Mouse (Mus musculus): ENCODE results near the gene Uox. TPM values are rescaled to one million over a fixed set of nuclear protein-coding genes. Genes with fewer than 3 reads are reported as not detected.

Gene Uox
- not detected for total RNA-seq (2021)

DNA sequence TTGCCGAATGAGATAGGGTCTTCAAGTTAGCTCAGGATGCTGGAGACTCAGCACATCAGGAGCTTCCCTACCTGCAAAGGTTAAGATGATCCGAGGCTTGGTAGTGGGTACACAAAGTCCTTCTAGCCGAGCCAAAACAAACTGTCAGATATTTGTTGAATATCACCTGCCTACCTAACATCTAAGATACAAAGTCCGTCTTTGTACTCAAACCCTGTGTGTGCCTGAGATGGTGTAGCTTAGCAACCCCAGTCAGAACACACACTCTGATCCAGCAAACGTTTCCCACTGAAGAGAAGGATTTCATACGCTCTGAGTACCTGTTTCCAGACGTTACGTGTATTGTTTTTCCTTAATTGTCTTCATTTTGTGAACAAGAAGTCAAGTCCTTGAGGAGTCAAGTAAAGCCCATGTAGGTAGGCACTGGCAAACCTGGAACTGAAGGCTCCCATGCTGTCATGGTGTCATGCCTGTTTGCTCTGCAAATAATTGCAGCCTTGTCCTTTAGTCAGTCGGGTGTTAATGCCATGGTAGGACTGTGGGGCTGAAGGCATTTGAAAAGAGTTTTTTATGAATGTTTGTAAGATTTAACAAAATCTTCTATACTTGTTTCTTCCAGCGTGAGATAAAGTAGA is at the start of gene Uox:
Uox (plus strand) TSS at position 279 of the 635 bp plus-strand sequence.
- no peak for DNase-seq
- intact Hi-C loops (cut with DNase I), result no loop called here

DNA sequence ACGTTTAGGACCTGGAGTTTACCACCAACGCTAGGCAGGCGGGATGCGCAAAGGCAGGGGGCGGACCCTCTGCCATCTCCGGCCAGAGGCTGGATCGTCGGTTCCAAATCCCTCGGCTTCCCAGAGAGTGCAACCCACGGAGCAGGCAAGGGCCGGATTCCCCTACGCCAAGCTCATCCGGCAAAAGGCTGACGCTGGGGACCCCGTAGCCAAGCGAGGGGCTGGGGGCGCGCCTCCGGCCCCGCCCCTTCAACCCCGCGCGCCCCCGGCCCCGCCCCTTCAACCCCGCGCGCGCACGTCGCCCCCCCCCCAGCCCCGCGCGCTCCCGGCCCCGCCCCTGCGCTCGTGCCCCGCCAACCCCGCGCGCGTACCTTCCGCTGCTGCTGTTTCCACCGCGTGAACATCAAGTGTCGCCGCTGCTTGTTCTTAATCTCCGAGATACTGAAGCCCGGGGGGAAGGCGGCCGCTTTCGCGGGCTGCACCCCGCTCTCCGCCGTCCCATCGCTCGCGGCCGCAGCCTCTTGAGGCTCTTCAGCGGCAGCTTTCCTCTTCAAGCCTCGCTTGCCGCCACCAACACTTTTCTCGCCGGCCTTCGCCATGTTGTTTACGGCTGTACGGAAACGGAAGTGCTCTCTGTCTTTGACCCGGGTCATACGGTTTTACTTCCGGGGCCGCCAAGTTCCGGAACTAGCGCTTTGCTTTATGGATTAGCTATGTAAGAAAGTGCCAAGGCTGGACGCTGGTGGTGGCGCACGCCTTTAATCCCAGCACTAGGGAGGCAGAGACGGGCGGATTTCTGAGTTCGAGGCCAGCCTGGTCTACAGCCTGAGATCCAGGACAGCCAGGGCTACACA is 49.2 kb upstream of the Uox start, which contains the start of gene Rpf1:
Rpf1 (minus strand) TSS at position 632 of the 854 bp plus-strand sequence.
- intact Hi-C loops (cut with DNase I), result loop anchor here (2.0 to 5.0 kb wide), 4 partner anchors 20 to 291 kb away; partner anchors contain the start of genes Prkacb and Ssx2ip
- DNase-seq, result peak; percentile 88 to 89

DNA sequence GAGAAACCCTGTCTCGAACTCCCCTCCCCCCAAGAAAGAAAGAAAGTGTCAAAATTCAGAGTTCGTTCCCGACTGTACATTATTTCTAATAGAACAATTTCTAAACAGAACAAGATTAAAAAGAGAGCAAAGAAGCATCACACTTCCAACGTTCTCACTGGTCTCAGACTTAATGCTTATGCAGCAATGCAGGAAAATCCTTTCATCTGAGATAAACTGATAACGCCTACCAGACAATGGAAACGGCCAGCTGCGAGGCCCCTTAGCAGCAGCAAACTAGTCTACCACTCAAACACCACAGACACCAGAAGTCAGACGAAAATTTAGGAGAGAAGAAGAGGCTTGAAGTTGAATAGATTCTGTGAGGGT is 48.6 kb upstream of the Uox start:
- intact Hi-C loops (cut with DNase I), result loop anchor here (2.0 to 5.0 kb wide), 4 partner anchors 21 to 291 kb away; partner anchors contain the start of genes Prkacb and Ssx2ip
- DNase-seq, result no peak

DNA sequence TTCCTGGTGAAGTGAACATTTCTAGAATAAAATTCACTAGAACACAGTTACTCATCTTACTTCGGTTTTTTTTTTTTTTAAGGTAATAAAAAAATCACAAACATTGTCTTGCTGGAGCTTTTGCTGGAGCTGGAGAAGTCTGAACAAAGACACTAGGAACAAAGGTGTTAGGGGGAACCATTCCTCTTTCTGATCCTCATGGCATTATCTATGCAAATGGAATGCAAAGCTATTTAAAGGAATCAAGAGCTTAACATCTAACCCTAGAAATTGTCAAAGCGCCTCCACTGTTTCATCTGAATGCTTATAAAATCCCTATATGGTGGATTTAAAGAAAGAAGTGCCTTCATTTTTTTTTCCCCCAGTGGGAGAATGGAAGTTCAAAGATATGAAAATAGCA is 41.9 kb upstream of the Uox start:
- no peak for DNase-seq
- intact Hi-C loops (cut with DNase I), result no loop called here

DNA sequence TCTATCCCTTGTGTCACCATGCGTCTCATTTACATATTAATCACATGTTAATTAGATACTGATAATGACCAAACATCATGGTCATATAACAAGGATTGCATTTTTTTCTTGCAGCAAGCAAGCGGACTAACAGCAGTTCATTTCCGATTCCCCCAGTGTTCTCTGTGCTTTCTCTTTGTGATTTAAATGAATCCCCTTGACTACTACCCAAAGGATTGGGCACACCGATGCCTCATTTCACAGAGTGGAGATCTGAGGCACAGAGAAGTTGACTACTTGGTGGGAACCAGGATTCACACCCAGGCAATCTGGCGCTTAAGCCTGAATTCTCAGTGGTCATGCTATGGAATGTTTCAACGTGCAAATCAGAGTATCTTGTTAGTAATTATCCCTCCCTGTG is 35.2 kb upstream of the Uox start:
- intact Hi-C loops (cut with DNase I), result no loop called here
- DNase-seq, result no peak

DNA sequence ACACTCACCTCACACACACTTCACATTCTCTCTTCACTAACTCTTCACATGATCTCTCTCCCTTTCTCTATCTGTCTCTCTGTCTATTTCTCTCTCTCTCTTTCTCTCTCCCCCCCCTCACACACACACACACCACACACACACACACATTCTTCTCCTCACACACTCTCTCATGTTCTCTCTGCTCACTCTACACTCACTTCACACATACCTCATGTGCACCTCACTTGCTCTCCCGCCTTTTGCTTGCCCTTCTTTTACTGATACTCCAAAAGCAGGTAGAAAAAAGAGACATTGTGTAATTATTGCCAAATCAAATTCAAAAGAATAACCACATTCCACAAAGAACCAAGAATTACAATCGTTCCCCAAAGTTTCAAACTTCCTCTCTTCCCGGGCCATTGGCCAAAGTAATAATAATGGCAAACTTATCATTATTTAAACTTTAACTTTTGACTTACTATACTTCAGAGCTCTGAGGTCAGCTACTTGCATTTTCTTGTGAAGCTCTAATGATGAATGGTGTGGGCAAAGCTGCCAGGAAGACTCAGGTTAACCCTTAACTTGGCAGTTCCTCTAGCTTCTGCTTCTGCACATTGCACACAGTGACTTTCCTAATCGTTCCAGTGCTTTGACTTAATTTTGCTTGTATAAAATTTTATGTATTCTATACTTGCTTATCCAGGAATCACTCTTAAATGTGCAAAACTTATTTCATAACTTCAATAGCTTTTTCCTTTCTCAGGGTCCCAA is 29.5 kb upstream of the Uox start:
- intact Hi-C loops (cut with DNase I), result no loop called here
- DNase-seq, result no peak

DNA sequence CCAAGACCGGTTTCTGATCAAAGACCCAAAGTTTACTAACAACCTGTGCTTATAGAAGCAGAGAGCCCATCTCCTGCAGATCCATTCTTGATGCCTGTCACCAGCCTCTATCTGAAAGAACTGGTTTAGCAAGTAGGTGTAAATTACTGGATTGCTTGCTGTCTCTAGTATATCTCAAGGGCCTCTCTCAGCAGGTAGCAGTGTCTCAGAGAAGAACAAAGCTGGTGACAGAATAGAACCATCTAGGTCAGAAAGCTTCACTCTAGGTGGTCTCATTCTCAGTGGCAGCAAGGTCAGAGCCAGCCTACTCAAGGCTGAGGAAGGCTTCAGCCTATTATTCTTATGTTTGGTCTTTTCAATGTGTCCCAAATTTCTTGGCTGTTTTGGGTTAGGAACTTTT is 26.6 kb upstream of the Uox start:
- intact Hi-C loops (cut with DNase I), result no loop called here
- DNase-seq, result no peak

DNA sequence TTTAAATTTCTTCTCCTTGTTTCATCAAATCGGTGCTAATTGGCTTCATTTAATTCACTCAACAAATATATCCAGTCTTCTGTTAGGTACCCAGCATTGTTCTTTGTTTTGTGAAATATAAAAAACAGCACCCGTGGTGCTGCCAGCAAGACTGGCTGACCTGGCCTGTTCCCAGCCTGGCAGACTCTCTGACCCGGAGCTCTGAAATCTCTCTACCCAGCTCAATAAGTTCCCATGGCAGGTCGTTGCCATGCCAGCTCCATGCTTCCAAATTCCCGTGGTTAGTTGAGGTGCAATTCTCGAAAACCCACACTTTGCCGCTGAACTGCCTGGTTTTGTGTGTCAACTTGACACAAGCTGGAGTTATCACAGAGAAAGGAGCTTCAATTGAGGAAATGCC is 15.4 kb upstream of the Uox start:
- intact Hi-C loops (cut with DNase I), result no loop called here
- DNase-seq, result no peak

DNA sequence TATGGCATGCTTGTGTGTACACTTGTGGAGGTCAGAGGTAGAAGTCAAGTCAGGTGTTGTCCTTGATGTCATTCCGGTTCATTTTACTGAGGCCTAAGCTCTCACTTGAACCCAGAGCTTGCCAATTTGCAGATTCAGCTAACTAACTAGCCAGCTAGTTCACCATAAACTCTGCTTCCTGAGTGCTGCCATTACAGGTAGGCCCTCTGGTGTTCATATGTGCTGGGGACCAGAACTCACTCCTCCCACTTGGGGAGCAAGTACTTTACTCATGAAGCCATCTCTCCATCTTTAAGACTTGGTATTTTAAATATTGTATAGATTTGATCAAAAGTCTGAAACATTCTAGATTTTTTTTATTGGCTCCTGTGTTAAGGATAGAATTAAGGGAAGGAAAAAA is 13.7 kb upstream of the Uox start:
- intact Hi-C loops (cut with DNase I), result no loop called here
- no peak for DNase-seq

DNA sequence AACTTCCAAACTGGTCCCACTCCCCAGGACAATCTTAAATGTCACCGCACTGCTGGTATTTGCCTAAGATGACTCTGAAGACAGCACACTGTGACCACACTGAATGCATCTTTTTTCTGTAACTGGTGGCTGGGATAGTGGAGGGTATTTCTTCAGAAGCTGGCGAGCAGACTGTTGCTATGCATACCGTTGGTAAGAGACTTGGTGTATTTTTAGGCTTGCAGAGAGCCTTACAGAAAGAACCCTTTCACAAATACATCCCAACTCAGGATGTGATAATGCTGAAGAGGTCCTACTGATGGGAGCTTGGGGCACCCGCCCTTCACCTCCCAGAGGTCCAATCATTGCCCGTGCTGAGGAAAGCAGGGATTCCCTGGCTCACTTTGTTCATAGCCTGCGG is 12.7 kb upstream of the Uox start:
- DNase-seq, result no peak
- intact Hi-C loops (cut with DNase I), result no loop called here

DNA sequence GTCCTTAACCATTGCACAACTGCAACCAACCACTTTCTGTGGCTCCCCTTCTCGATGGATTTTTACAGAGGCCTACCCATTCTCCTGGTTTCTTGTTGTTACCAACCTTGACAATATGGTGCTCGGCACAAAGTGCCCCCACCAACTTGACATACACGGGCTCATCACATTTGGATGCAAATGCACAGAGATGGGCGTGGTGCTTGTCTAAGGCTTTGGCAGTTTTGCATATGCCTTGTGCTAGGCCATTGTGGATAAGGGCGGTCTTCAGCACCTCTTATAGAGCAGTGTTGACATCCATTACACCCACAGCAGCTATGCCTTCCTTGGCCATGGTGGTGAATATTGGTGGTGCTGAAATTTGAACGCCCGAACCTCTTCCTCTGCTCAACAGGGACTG is 7.3 kb upstream of the Uox start:
- intact Hi-C loops (cut with DNase I), result loop anchor here (5.0 to 10.0 kb wide), 3 partner anchors 122 to 378 kb away; partner anchors contain the start of gene Samd13
- no peak for DNase-seq

DNA sequence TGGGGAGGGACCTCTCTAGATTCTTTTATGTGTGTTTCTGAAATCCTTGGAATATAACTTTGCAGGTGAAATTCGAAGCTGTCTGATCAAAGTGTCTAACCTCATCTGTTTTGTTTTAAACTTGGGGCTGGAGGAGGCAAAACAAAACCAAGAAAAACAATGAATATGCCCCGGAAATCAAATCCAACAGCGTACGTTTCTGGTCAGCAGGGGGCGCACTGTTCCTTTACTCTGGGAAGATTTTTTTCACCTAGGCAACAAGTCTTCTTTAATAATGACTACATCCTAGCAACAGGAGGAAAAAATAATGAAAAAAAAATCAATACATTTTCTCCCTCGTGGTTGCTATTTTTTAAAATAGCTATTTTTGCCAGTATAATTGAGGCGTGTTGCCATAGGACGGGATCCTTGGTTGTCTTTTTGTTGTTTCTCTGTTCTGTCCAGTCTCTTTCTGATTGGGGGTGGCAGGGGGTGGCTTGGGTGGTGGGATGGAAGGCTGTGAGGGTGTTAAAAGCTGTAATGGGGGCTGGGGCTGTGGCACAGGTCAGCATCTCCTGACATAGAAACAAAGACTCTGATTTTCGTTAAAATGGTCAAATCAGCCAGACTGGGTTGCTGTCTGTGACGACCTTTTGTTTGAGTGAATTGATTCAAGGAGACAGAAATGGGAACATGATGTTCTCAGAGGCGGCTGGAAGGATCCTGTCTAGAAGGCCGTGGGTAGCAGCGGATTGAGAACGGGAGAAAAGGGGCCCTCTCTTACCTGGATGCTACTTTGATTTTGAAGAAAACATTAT is 5.8 kb upstream of the Uox start:
- intact Hi-C loops (cut with DNase I), result loop anchor here (1.0 to 10.0 kb wide), 6 partner anchors 120 to 380 kb away; partner anchors contain the start of gene Samd13
- DNase-seq, result peak; percentile 76 to 88

DNA sequence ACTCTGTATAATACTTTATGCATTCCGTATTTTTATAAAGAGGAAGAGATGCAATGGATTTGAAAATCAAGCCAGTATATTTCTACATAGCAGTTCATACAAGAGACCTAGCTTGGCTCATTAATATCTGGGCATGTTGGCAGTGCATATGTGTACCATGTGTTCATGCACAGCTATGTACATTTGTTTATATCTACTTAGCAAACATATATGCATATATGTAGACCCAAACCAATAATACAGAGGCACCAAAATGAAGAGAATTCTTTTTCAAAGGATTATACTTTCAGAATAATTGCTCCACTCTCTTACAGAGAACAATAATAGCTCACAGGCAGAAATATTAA is 5.2 kb upstream of the Uox start:
- no peak for DNase-seq
- intact Hi-C loops (cut with DNase I), result loop anchor here (5.0 to 10.0 kb wide), 3 partner anchors 120 to 380 kb away; partner anchors contain the start of gene Samd13

DNA sequence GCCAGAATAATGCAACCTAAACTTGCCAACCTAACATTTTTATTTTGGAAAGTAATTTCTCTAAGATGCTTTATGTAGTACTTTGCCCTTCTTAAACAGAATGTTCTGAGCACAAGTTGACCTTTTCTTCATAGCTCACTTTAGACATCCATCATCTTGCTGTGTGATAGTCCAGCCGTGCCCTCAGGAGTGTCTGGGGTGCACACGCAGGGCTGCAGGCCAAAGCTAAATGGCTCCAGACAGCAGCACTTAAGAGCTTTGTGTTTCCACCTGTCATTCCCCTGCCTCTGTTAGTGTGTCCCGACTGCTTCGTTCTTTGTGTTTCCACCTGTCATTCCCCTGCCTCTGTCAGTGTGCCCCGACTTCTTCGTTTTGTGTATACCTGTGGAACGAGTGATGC is 2.9 kb upstream of the Uox start:
- DNase-seq, result no peak
- intact Hi-C loops (cut with DNase I), result loop anchor here (5.0 to 10.0 kb wide), 3 partner anchors 117 to 383 kb away; partner anchors contain the start of gene Samd13

DNA sequence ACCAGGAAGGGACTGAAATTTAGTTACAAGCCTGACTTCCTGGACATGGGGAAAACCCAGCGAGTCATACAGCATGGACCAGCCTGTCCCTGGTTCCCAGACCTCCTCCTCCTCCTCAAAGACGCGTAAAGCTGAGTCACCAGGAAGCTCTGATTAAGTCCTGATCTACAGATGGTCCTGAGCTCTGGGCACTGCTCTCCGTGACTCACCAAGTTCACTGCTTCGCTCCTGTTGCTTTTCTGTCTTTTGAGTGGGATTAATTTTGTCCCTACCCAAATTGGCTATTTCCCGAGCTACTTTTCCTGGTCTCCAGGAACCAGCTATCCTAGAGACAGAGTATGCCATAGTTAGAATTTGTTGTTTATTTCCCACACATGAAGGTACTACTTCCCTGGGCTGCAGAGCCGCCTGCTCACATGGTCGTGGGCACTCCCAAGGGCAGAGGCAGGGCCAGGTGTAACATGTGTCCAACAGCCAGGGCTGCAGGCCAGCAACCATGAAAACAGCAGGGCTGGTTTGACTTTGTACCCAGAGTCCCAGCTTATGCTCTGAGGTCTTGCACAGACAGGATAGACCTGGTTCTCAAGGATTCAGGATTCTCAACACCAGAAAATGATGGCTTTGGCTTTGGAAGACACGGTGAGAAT is 2.2 kb upstream of the Uox start:
- intact Hi-C loops (cut with DNase I), result loop anchor here (5.0 to 10.0 kb wide), 3 partner anchors 117 to 383 kb away; partner anchors contain the start of gene Samd13
- DNase-seq, result no peak

DNA sequence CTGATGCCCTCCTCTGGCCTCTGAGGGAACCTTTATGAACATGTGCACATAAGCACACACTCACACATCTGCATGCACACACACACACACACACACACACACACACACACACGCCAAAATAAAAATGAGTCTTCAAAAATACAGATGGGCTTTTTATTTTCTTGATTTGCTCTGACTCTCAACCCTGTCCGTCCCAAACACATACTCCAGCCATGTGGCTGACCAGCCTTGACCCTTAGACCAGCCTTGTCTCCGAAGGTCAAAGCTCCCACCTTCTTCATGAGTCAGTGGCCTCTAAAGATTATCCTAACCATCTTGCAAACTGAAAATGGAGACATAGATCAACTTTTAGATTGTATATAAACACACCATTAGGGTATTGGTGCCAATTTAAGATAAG is 632 bp upstream of the Uox start:
- intact Hi-C loops (cut with DNase I), result loop anchor here (5.0 to 10.0 kb wide), 3 partner anchors 115 to 385 kb away; partner anchors contain the start of gene Samd13
- DNase-seq, result no peak

DNA sequence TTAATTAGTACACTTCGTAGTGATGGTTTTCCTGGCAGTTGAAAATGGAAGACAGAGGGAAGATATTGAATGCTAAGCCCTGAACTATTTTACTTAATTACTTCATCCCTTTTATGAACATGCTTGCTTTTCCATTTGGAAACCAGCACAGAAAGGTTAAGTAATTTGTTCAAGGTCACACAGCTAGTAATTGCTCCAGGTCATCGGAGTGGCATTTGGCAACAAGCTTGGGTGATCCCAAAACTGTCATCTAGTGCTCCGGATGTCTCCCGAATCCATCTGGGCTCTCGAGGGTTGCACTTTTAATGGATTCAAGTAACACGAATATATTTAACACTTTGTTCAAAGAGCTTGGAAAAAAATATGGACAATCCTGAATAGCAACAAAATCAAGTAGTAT is 713 bp downstream of the Uox start:
- DNase-seq, result no peak
- intact Hi-C loops (cut with DNase I), result no loop called here

DNA sequence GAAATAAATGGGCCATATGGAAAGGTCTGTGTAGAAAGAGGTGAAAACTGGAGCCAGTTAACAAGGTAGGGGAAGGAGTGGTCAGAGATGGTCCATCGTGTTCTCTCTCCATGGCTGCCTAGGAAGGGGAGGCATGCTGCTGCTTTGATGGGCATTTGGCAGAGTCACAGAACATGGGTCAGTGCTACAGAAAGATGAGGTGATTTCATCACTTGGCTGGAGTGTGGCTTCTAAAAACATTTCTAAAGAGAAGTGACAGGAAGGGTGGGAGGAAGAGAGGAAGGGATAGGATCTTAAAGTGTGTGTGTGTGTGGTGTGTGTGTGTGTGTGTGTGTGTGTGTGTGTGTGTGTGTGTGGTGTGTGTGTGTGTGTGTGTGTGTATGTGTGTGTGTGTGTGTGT is 1.1 kb downstream of the Uox start:
- intact Hi-C loops (cut with DNase I), result no loop called here
- DNase-seq, result no peak

DNA sequence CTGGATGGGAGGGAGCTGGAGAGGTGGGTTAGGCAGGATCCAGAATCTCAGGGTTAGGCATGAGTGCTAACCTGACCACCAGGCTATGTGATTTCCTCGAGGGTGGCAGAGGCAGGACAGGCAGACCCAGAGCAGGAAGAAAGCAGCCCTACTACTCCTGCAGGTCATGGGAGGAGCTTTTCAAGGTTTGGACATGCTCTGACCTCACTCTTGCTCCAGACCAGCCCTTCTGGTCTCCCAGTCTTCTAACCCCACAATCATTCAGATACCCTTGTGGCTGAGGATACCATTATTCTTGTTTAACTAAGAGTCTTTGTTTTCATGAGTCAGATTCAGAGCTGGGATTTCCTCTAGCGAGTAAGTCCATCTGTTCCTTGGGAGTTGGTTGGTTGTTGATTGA is 7.4 kb downstream of the Uox start:
- DNase-seq, result no peak
- intact Hi-C loops (cut with DNase I), result no loop called here

Measured in heart, postnatal 36 days (tissue).